Mouse (Mus musculus) liver, embryonic 14.5 days (tissue): ENCODE data around the gene Creg1.

Experiments
- CTCF ChIP-seq: IDR thresholded peaks from 2 replicates; pipeline ENCODE4 v1.5.1; 2016; ENCODE audit warnings: antibody characterized with exemption, low read depth, control low read depth
- EP300 ChIP-seq: IDR thresholded peaks from 2 replicates; pipeline ENCODE4 v1.6.1; 2016; ENCODE audit warnings: antibody characterized with exemption, low read depth

DNA sequence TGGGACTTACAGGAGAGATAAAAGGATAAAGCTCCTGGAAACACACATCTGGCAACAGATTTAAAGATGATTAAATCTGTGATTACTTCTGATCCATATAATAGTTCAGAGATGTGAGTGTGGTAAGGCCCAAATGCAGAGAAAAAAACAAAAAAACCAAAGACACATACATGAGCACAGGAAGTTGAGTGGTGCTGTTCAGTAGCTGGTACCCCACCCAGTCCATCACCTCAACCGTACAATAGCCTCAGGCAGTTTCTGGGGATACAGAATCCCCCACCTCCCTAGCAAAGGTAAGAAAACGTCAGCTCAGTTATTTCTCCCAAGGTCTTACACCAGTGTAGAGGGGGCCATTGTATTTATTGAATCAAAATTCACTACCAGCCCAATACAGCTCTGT, 47.1 kb downstream of the Creg1 start:
- TF ChIP-seq CTCF (no peak), EP300 (no peak)
